Mouse (Mus musculus) heart, adult 2 months (tissue): ENCODE measurements around the gene Tymp. TPM values are rescaled to one million over a fixed set of nuclear protein-coding genes. Genes with fewer than 3 reads are reported as not detected.

Source experiments
- DNase-seq, 2 experiments: peaks; one replicate each; pipeline ENCODE4 v3.0.0; 2021
- H3K27ac ChIP-seq: fragments of 200-600 bp; 2 replicates; pipeline ENCODE4 v1.8.1; 2022
- H3K27me3 ChIP-seq: fragments of 200-500 bp; 2 replicates; pipeline ENCODE4 v1.6.1; 2012; ENCODE audit warnings: mild to moderate bottlenecking, low read length, inconsistent platforms, mixed read lengths; ENCODE audit not compliant: control insufficient read depth, insufficient read depth
- H3K36me3 ChIP-seq: fragments of 200-500 bp; 2 replicates; pipeline ENCODE4 v1.6.1; 2012; ENCODE audit warnings: low read length, inconsistent platforms; ENCODE audit not compliant: control insufficient read depth, insufficient read depth
- H3K4me1 ChIP-seq: fragments of 200-500 bp; 2 replicates; pipeline ENCODE4 v1.6.1; 2011; ENCODE audit warnings: low read length; ENCODE audit not compliant: control insufficient read depth, insufficient read depth
- H3K4me3 ChIP-seq: fragments of 200-600 bp; 2 replicates; pipeline ENCODE4 v1.8.1; 2022
- H3K79me2 ChIP-seq: fragments of 200-500 bp; replicated peaks from 2 replicates; pipeline ENCODE4 v1.6.1; 2012; ENCODE audit warnings: mild to moderate bottlenecking, inconsistent platforms, low read length, moderate library complexity, mixed read lengths; ENCODE audit not compliant: control insufficient read depth, insufficient read depth
- H3K9ac ChIP-seq: fragments of 200-500 bp; 2 replicates; pipeline ENCODE4 v1.6.1; 2012; ENCODE audit warnings: low read depth, mild to moderate bottlenecking, control low read depth, inconsistent platforms, low read length, mixed read lengths
- CTCF ChIP-seq: fragments of 200-600 bp; IDR thresholded peaks from 2 replicates; pipeline ENCODE4 v1.8.1; 2022; ENCODE audit warnings: antibody characterized with exemption, mild to moderate bottlenecking, moderate library complexity
- EP300 ChIP-seq: fragments of 200-500 bp; IDR thresholded peaks from 2 replicates; pipeline ENCODE4 v1.6.1; 2011; ENCODE audit warnings: low read depth, low read length, control low read depth; ENCODE audit not compliant: insufficient read depth
- POLR2A ChIP-seq: fragments of 200-500 bp; IDR thresholded peaks from 2 replicates; pipeline ENCODE4 v1.6.1; 2011; ENCODE audit warnings: mild to moderate bottlenecking, low read depth, low read length, control low read depth; ENCODE audit not compliant: insufficient read depth
- WGBS: fragments of 180-500 bp; shearing (Covaris S2); methylation state at CpG from one replicate; pipeline ENCODE4 v1.1.7; 2018; 5-methylcytosine and 5-hydroxymethylcytosine counted together
- intact Hi-C: fragments of 180-260 bp; cut with DNase I; formaldehyde crosslinking; loops from one replicate; pipeline ENCODE4 v1.15.1; 2025
- polyA plus RNA-seq: library from polyadenylated mRNA; depleted of rRNA; stranded (reverse); fragments of >200 nt; gene quantifications from 2 replicates; pipeline ENCODE4 v1.2.3, GENCODE M21; 2012
- total RNA-seq, 2 experiments: library from RNA; stranded (reverse); gene quantifications; 2 replicates each; pipeline ENCODE4 v1.2.3; 2021

Tymp gene
- total and polyA plus RNA-seq, 3 experiments, result 0.18 to 1.8 (median 0.47) TPM

- no peak overlapping the region for H3K9ac ChIP-seq
- H3K27ac ChIP-seq, result no peak overlapping the region
- intact Hi-C loops, result no loop called here
- no peak overlapping the region for H3K4me3 ChIP-seq
- no peaks in the 10 kb centered on the region for H3K27me3 ChIP-seq
- 82% methylated on average over 7 of the region's 7 CpGs for WGBS
- no peaks in the 10 kb centered on the region for H3K36me3 ChIP-seq
- no peak for TF ChIP-seq CTCF
- TF ChIP-seq POLR2A, result no peak
- no peak for TF ChIP-seq EP300
- no peaks in the 10 kb centered on the region; the same call in 1 of the 2 replicates for H3K79me2 ChIP-seq
- no peaks in the 10 kb centered on the region for H3K4me1 ChIP-seq
- no peak for DNase-seq
Observed at GRCm38 (mm10) chr15:89363051-89363450, 13.8 kb downstream of the Tymp start.

- H3K4me1 ChIP-seq, result peaks cover 6% of the 10 kb centered on the region
- H3K36me3 ChIP-seq, result no peaks in the 10 kb centered on the region
- intact Hi-C loops, result no loop called here
- no peak overlapping the region for H3K9ac ChIP-seq
- no peaks in the 10 kb centered on the region for H3K27me3 ChIP-seq
- no peak for DNase-seq
- peaks cover 3% of the 10 kb centered on the region for H3K79me2 ChIP-seq
- no peak overlapping the region for H3K27ac ChIP-seq
- TF ChIP-seq EP300 (no peak), POLR2A (no peak), CTCF (no peak)
- H3K4me3 ChIP-seq, result no peak overlapping the region
- WGBS, result 50% methylated on average over 3 of the region's 3 CpGs
Observed at GRCm38 (mm10) chr15:89358784-89359183, 18.1 kb downstream of the Tymp start.

GRCm38 (mm10) chr15:89356372-89356771 is 20.5 kb downstream of the Tymp start:
- intact Hi-C loops, result no loop called here
- no peak for DNase-seq
- under 1% methylated on average over 15 of the region's 15 CpGs for WGBS
- H3K4me3 ChIP-seq, result peak overlapping the region; percentile 97
- peaks cover 3% of the 10 kb centered on the region for H3K79me2 ChIP-seq
- H3K4me1 ChIP-seq, result peaks cover 6% of the 10 kb centered on the region
- TF ChIP-seq POLR2A, result no peak
- no peak for TF ChIP-seq EP300
- no peak for TF ChIP-seq CTCF
- no peak overlapping the region for H3K9ac ChIP-seq
- no peaks in the 10 kb centered on the region for H3K36me3 ChIP-seq
- H3K27me3 ChIP-seq, result no peaks in the 10 kb centered on the region
- peak overlapping the region; percentile 90 for H3K27ac ChIP-seq

- H3K27ac ChIP-seq, result peak within 1 kb of the TSS; percentile 90
- TF ChIP-seq CTCF (no peak), EP300 (0 out of 2 replicates have a peak, but pooled peaks have one; percentile 33), POLR2A (peak; percentile 57)
- peaks cover 7% of the 10 kb centered on the region for H3K4me1 ChIP-seq
- peak; percentile 95 to 98 for DNase-seq
- H3K9ac ChIP-seq, result peak within 1 kb of the TSS; percentile 95
- H3K27me3 ChIP-seq, result no peaks in the 10 kb centered on the region
- no peaks in the 10 kb centered on the region; the same call in 1 of the 2 replicates for H3K36me3 ChIP-seq
- under 1% methylated on average over 64 of the region's 64 CpGs for WGBS
- intact Hi-C loops, result loop anchor here (2.0 kb wide), 2 partner anchors 17 to 41 kb away; partner anchors contain the start of genes Sbf1 and Sco2
- peak within 1 kb of the TSS; percentile 97 for H3K4me3 ChIP-seq
- peaks cover 3% of the 10 kb centered on the region for H3K79me2 ChIP-seq
Observed at GRCm38 (mm10) chr15:89355241-89356187, 21.3 kb downstream of the Tymp start, which contains the start of the genes Lmf2 and Ncaph2. Lmf2 (minus strand) TSS chr15:89355659. Ncaph2 (plus strand) TSS chr15:89355719.

- intact Hi-C loops, result loop anchor here (2.0 kb wide), 2 partner anchors 18 to 40 kb away; partner anchors contain the start of genes Sbf1 and Sco2
- no peaks in the 10 kb centered on the region; the same call in 1 of the 2 replicates for H3K36me3 ChIP-seq
- 41% methylated on average over 7 of the region's 7 CpGs for WGBS
Observed at GRCm38 (mm10) chr15:89354455-89354854, 22.4 kb downstream of the Tymp start.

GRCm38 (mm10) chr15:89353837-89354236 is 23.0 kb downstream of the Tymp start:
- no peak for DNase-seq
- no peaks in the 10 kb centered on the region for H3K27me3 ChIP-seq
- H3K79me2 ChIP-seq, result peaks cover 3% of the 10 kb centered on the region
- no peak overlapping the region for H3K27ac ChIP-seq
- WGBS, result 95% methylated on average over 16 of the region's 16 CpGs
- no peak for TF ChIP-seq EP300
- TF ChIP-seq CTCF, result no peak
- TF ChIP-seq POLR2A, result no peak
- intact Hi-C loops, result loop anchor here (2.0 kb wide), 2 partner anchors 19 to 39 kb away; partner anchors contain the start of genes Sbf1 and Sco2
- peaks cover 7% of the 10 kb centered on the region for H3K4me1 ChIP-seq
- no peak overlapping the region for H3K9ac ChIP-seq
- H3K36me3 ChIP-seq, result no peaks in the 10 kb centered on the region; the same call in 1 of the 2 replicates
- no peak overlapping the region for H3K4me3 ChIP-seq

More at GRCm38 (mm10) chr15:89354455-89354854, 22.4 kb downstream of the Tymp start:
- DNase-seq, result no peak
- Histone ChIP-seq H3K9ac (peak overlapping the region; percentile 95), H3K4me1 (peaks cover 7% of the 10 kb centered on the region), H3K27me3 (no peaks in the 10 kb centered on the region), H3K27ac (peak overlapping the region; percentile 90; the same call in 1 of the 2 replicates), H3K4me3 (peak overlapping the region; percentile 97), H3K79me2 (peaks cover 3% of the 10 kb centered on the region)
- TF ChIP-seq POLR2A, result no peak
- no peak for TF ChIP-seq EP300
- no peak for TF ChIP-seq CTCF
